9 mouse cellular contexts compared by ENCODE assay signal in genomic region chr8:119422123-119422711, GRCm38 (mm10). TPM values are rescaled to one million over a fixed set of nuclear protein-coding genes. Genes with fewer than 3 reads are reported as not detected.
DNase-seq lines count a peak whose midpoint lies in the region; ATAC-seq and TF ChIP-seq lines count a peak whose summit lies in the region.
"Had no signal": no experiment of that assay in that cellular context is flagged by ENCODE, and none has a peak within 500 bp of the region (broad histone marks: within the 10 kb centered on the region; RNA-seq: fewer than 3 reads in every experiment).

No protein-coding gene starts in this region.

- no peak for TF ChIP-seq EP300 in heart, postnatal 0 days (IDR thresholded peaks at IDR 0.05; ENCODE audit: low read depth)
- no peak for TF ChIP-seq EP300 in stomach, postnatal 0 days (optimal IDR thresholded peaks at IDR 0.05)

- peaks cover 9% of the 10 kb centered on the region for H3K4me1 ChIP-seq in heart, embryonic 11.5 days (ENCODE audit: control insufficient read depth, insufficient read depth, low read length)
- peaks cover 28% of the 10 kb centered on the region for H3K4me1 ChIP-seq in heart, postnatal 0 days (ENCODE audit: control insufficient read depth, insufficient read depth)
- peaks cover 4% of the 10 kb centered on the region for H3K4me1 ChIP-seq in stomach, postnatal 0 days (replicated peaks; ENCODE audit: control insufficient read depth, insufficient read depth)
- peaks cover 9% of the 10 kb centered on the region for H3K4me1 ChIP-seq in midbrain, embryonic 13.5 days (replicated peaks)

- peaks cover 7% of the 10 kb centered on the region; the same call in 1 of the 2 replicates for H3K27me3 ChIP-seq in heart, embryonic 11.5 days (ENCODE audit: control insufficient read depth, insufficient read depth, low read length)
- H3K27me3 ChIP-seq in heart, postnatal 0 days (ENCODE audit: control insufficient read depth, insufficient read depth, low read length), result no peaks in the 10 kb centered on the region
- no peaks in the 10 kb centered on the region for H3K27me3 ChIP-seq in stomach, postnatal 0 days (ENCODE audit: control insufficient read depth, insufficient read depth, low read length)
- no peaks in the 10 kb centered on the region for H3K27me3 ChIP-seq in midbrain, embryonic 13.5 days

- H3K27ac ChIP-seq in heart, embryonic 11.5 days (ENCODE audit: low read depth, low read length), result no peak overlapping the region
- peak overlapping the region; percentile 70 for H3K27ac ChIP-seq in heart, postnatal 0 days (ENCODE audit: low read depth)
- H3K27ac ChIP-seq in stomach, postnatal 0 days (replicated peaks), result peak overlapping the region; percentile 78
- H3K27ac ChIP-seq in midbrain, embryonic 13.5 days, result no peak overlapping the region

- H3K4me2 ChIP-seq in heart, embryonic 11.5 days, result no peak overlapping the region
- H3K4me2 ChIP-seq in heart, postnatal 0 days (ENCODE audit: low read depth, low read length), result no peak overlapping the region
- H3K4me2 ChIP-seq in stomach, postnatal 0 days (replicated peaks; ENCODE audit: low read depth), result no peak overlapping the region
- no peak overlapping the region for H3K4me2 ChIP-seq in midbrain, embryonic 13.5 days (replicated peaks)
- H3K4me2 ChIP-seq: lung, embryonic 14.5 days had no signal

- H3K36me3 ChIP-seq in heart, embryonic 11.5 days (ENCODE audit: control insufficient read depth, insufficient read depth, low read length), result no peaks in the 10 kb centered on the region
- H3K36me3 ChIP-seq in heart, postnatal 0 days (replicated peaks; ENCODE audit: control insufficient read depth, insufficient read depth, low read length), result no peaks in the 10 kb centered on the region
- H3K36me3 ChIP-seq in stomach, postnatal 0 days (ENCODE audit: control insufficient read depth, insufficient read depth, low read length), result no peaks in the 10 kb centered on the region
- no peaks in the 10 kb centered on the region for H3K36me3 ChIP-seq in midbrain, embryonic 13.5 days

- no peak for ATAC-seq in heart, embryonic 11.5 days (replicated peaks; ENCODE audit: insufficient number of reproducible peaks, low FRiP score, low TSS enrichment)
- ATAC-seq in heart, postnatal 0 days (ENCODE audit: insufficient read depth, low read depth), result peak; percentile 40
- 0 out of 2 replicates have a peak, but pooled peaks have one; percentile 11 for ATAC-seq in stomach, postnatal 0 days (ENCODE audit: low FRiP score, low TSS enrichment)
- no peak for ATAC-seq in midbrain, embryonic 13.5 days

- peak; percentile 61 to 70 for DNase-seq in heart, adult 18-20 months
- peak; percentile 51 for DNase-seq in urinary bladder, postnatal 14 days (ENCODE audit: low spot score)
- DNase-seq in urinary bladder, adult 2 months (ENCODE audit: low spot score), result no peak
- peak; percentile 30 for DNase-seq in heart, postnatal 0 days (ENCODE audit: low spot score)
- DNase-seq in stomach, postnatal 0 days (ENCODE audit: low spot score), result no peak
- DNase-seq in embryo, embryonic 10.5 days (ENCODE audit: low spot score), result no peak
- DNase-seq: lung, embryonic 14.5 days had no signal

- no peak overlapping the region for H3K9ac ChIP-seq in heart, embryonic 11.5 days (ENCODE audit: low read depth, low read length)
- no peak overlapping the region for H3K9ac ChIP-seq in heart, postnatal 0 days (replicated peaks; ENCODE audit: low read depth, low read length)
- H3K9ac ChIP-seq in stomach, postnatal 0 days (ENCODE audit: low read length), result 0 out of 2 replicates have a peak overlapping the region, but pooled peaks have one; percentile 23
- no peak overlapping the region for H3K9ac ChIP-seq in midbrain, embryonic 13.5 days (replicated peaks)
- H3K9ac ChIP-seq: lung, embryonic 14.5 days had no signal

- H3K9me3 ChIP-seq in heart, embryonic 11.5 days (replicated peaks; ENCODE audit: control insufficient read depth, low read length), result no peaks in the 10 kb centered on the region
- no peaks in the 10 kb centered on the region for H3K9me3 ChIP-seq in heart, postnatal 0 days (replicated peaks; ENCODE audit: control insufficient read depth, low read length)
- H3K9me3 ChIP-seq in stomach, postnatal 0 days (ENCODE audit: control insufficient read depth, low read length), result no peaks in the 10 kb centered on the region
- no peaks in the 10 kb centered on the region for H3K9me3 ChIP-seq in midbrain, embryonic 13.5 days

- no peak for TF ChIP-seq CTCF in heart, postnatal 0 days (IDR thresholded peaks at IDR 0.05; ENCODE audit: low read depth)
- TF ChIP-seq CTCF in stomach, postnatal 0 days (IDR thresholded peaks at IDR 0.05; ENCODE audit: low read depth), result no peak

- no peak overlapping the region for H3K4me3 ChIP-seq in heart, embryonic 11.5 days (ENCODE audit: low read depth, low read length)
- no peak overlapping the region for H3K4me3 ChIP-seq in heart, postnatal 0 days (ENCODE audit: low read depth, low read length)
- H3K4me3 ChIP-seq in stomach, postnatal 0 days (ENCODE audit: low read depth, low read length), result no peak overlapping the region
- no peak overlapping the region for H3K4me3 ChIP-seq in midbrain, embryonic 13.5 days (replicated peaks)

- WGBS in heart, embryonic 11.5 days (ENCODE audit: insufficient replicate concordance), result 54% methylated on average over 9 of the region's 9 CpGs
- 26% methylated on average over 9 of the region's 9 CpGs for WGBS in heart, postnatal 0 days
- 48% methylated on average over 9 of the region's 9 CpGs for WGBS in stomach, postnatal 0 days
- WGBS in midbrain, embryonic 13.5 days, result 63% methylated on average over 9 of the region's 9 CpGs

RNA-seq across cellular contexts. Expression of gene Osgin1, which starts 11.7 kb away (rescaled TPM):
- 1 to 10 TPM; 3.1 to 4.2 TPM for total RNA-seq in heart, adult 18-20 months (2021)
- polyA plus RNA-seq in heart, embryonic 11.5 days (2014; fragmentation: Nextera tagmentation; extraction: Ambion mirVana), result 0.39 and 0.94 TPM in 2 replicates
- 69.4 and 84.6 TPM in 2 replicates for polyA plus RNA-seq in urinary bladder, adult 2 months (2012; rRNA removed)
- total RNA-seq in heart, postnatal 0 days (2014; rRNA removed; ENCODE audit: low replicate concordance), result not detected in 2 replicates
- polyA plus RNA-seq in heart, postnatal 0 days (2015; fragmentation: Nextera tagmentation; extraction: Ambion mirVana), result 0.38 and 1.0 TPM in 2 replicates
- 11.4 and 14.5 TPM in 2 replicates for polyA plus RNA-seq in stomach, postnatal 0 days (2015; fragmentation: Nextera tagmentation; extraction: Ambion mirVana)
- 0.10 and 0.28 TPM in 2 replicates for polyA plus RNA-seq in midbrain, embryonic 13.5 days (2015; fragmentation: Nextera tagmentation; extraction: Ambion mirVana)

RNA-seq across cellular contexts. Expression of gene Necab2, which starts 24.3 kb away (rescaled TPM):
- total RNA-seq in heart, adult 18-20 months (2021), result not detected
- polyA plus RNA-seq in heart, embryonic 11.5 days (2014; fragmentation: Nextera tagmentation; extraction: Ambion mirVana), result 1.4 and 2.0 TPM in 2 replicates
- 0.08 and 0.12 TPM in 2 replicates for polyA plus RNA-seq in urinary bladder, adult 2 months (2012; rRNA removed)
- not detected in 2 replicates for total RNA-seq in heart, postnatal 0 days (2014; rRNA removed; ENCODE audit: low replicate concordance)
- 0.07 TPM in 1 of 2 replicates, not detected in the other for polyA plus RNA-seq in heart, postnatal 0 days (2015; fragmentation: Nextera tagmentation; extraction: Ambion mirVana)
- polyA plus RNA-seq in stomach, postnatal 0 days (2015; fragmentation: Nextera tagmentation; extraction: Ambion mirVana), result 1.5 and 1.6 TPM in 2 replicates
- polyA plus RNA-seq in midbrain, embryonic 13.5 days (2015; fragmentation: Nextera tagmentation; extraction: Ambion mirVana), result 34.9 and 37.6 TPM in 2 replicates

RNA-seq across cellular contexts. Expression of gene Mlycd, which starts 27.5 kb away (rescaled TPM):
- 100 to 1,000 TPM; 117 to 120 TPM for total RNA-seq in heart, adult 18-20 months (2021)
- 14.2 and 19.0 TPM in 2 replicates for polyA plus RNA-seq in heart, embryonic 11.5 days (2014; fragmentation: Nextera tagmentation; extraction: Ambion mirVana)
- polyA plus RNA-seq in urinary bladder, adult 2 months (2012; rRNA removed), result 21.6 and 23.2 TPM in 2 replicates
- total RNA-seq in heart, postnatal 0 days (2014; rRNA removed; ENCODE audit: low replicate concordance), result 72.2 and 109 TPM in 2 replicates
- polyA plus RNA-seq in heart, postnatal 0 days (2015; fragmentation: Nextera tagmentation; extraction: Ambion mirVana), result 75.1 and 77.5 TPM in 2 replicates
- polyA plus RNA-seq in stomach, postnatal 0 days (2015; fragmentation: Nextera tagmentation; extraction: Ambion mirVana), result 22.0 and 24.0 TPM in 2 replicates
- polyA plus RNA-seq in midbrain, embryonic 13.5 days (2015; fragmentation: Nextera tagmentation; extraction: Ambion mirVana), result 11.8 and 13.8 TPM in 2 replicates

Comparison
In these comparisons a context has a peak if more than half of its experiments do, and no peak if none do; other contexts are left out.
1. DNase-seq: peak in heart, adult 18-20 months (2 of 2), urinary bladder, postnatal 14 days (single experiment) and heart, postnatal 0 days (single experiment); none in urinary bladder, adult 2 months (single experiment), stomach, postnatal 0 days (single experiment) and embryo, embryonic 10.5 days (single experiment).
2. ATAC-seq: peak in heart, postnatal 0 days (single experiment) and stomach, postnatal 0 days (single experiment); none in heart, embryonic 11.5 days (single experiment) and midbrain, embryonic 13.5 days (single experiment).
3. H3K27ac ChIP-seq: peak in heart, postnatal 0 days (single experiment) and stomach, postnatal 0 days (single experiment); none in heart, embryonic 11.5 days (single experiment) and midbrain, embryonic 13.5 days (single experiment).
4. RNA of gene Necab2, which starts 24.3 kb away (polyA plus RNA-seq): 34.9 to 37.6 TPM in midbrain, embryonic 13.5 days; 1.5 to 1.6 TPM in stomach, postnatal 0 days, 1.4 to 2.0 TPM in heart, embryonic 11.5 days, 0.08 to 0.12 TPM in urinary bladder, adult 2 months and 0.07 TPM in heart, postnatal 0 days; every median in the first group is over 10 times any median in the second.